Mouse (Mus musculus): ENCODE measurements at regions not wholly inside any gene's neighbourhood (a gene's known extent, or its start where the extent isn't known, plus 50 kb on each side); places are given as distances from the start of the nearest gene placed in this dataset.

- TF ChIP-seq CTCF (IDR thresholded peaks at IDR 0.05; ENCODE audit: low read depth) (no peak), EP300 (optimal IDR thresholded peaks at IDR 0.05) (no peak)
These were observed 200.0 kb downstream of the Ptpru start for GRCm38 (mm10) chr4:131638105-131638504.
